Mouse (Mus musculus) frontal cortex, postnatal 10 days (tissue): ENCODE results near the gene Gcm2.

Experiments
- DNase-seq, 2 experiments: peaks; one replicate each; pipeline ENCODE4 v3.0.0; 2022; ENCODE audit warnings: low spot score in 2 of 2, mixed read lengths in 1 of 2

Gene Gcm2

GRCm38 (mm10) chr13:41110935-41111334 lies at the start of gene Gcm2:
TSS of gene Gcm2 (minus strand) at chr13:41111035.
- DNase-seq = no peak

GRCm38 (mm10) chr13:41158426-41158825 lies 47.6 kb upstream of the Gcm2 start:
- no peak for DNase-seq

GRCm38 (mm10) chr13:41153146-41153545 lies 42.3 kb upstream of the Gcm2 start:
- DNase-seq = no peak

- peak in 1 of 2 experiments; percentile 43 for DNase-seq
Measured at GRCm38 (mm10) chr13:41146271-41146670, 35.4 kb upstream of the Gcm2 start.

- no peak for DNase-seq
Measured at GRCm38 (mm10) chr13:41145433-41145970, 34.7 kb upstream of the Gcm2 start.

GRCm38 (mm10) chr13:41134901-41135300 lies 24.1 kb upstream of the Gcm2 start:
- DNase-seq = peak in 1 of 2 experiments; percentile 42

- peak in 1 of 2 experiments; percentile 6 for DNase-seq
Measured at GRCm38 (mm10) chr13:41129061-41129460, 18.2 kb upstream of the Gcm2 start.

- DNase-seq = no peak
Measured at GRCm38 (mm10) chr13:41128326-41128725, 17.5 kb upstream of the Gcm2 start.

- no peak for DNase-seq
Measured at GRCm38 (mm10) chr13:41123666-41124225, 12.9 kb upstream of the Gcm2 start.

- DNase-seq = no peak
Measured at GRCm38 (mm10) chr13:41119152-41119945, 8.5 kb upstream of the Gcm2 start.

GRCm38 (mm10) chr13:41113940-41114339 lies 3.1 kb upstream of the Gcm2 start, which contains the start of gene Sycp2l:
TSS of gene Sycp2l (plus strand) at chr13:41114307.
- no peak for DNase-seq

GRCm38 (mm10) chr13:41105541-41105940 lies 5.3 kb downstream of the Gcm2 start:
- no peak for DNase-seq

GRCm38 (mm10) chr13:41103841-41104525 lies 6.9 kb downstream of the Gcm2 start:
- DNase-seq = no peak

- DNase-seq = no peak
Measured at GRCm38 (mm10) chr13:41100031-41100430, 10.8 kb downstream of the Gcm2 start.

GRCm38 (mm10) chr13:41098325-41098724 lies 12.5 kb downstream of the Gcm2 start:
- no peak for DNase-seq

- DNase-seq = no peak
Measured at GRCm38 (mm10) chr13:41097324-41098058, 13.3 kb downstream of the Gcm2 start.

- no peak for DNase-seq
Measured at GRCm38 (mm10) chr13:41094160-41094559, 16.7 kb downstream of the Gcm2 start.

GRCm38 (mm10) chr13:41091271-41091670 lies 19.6 kb downstream of the Gcm2 start:
- no peak for DNase-seq

- no peak for DNase-seq
Measured at GRCm38 (mm10) chr13:41088746-41089145, 22.1 kb downstream of the Gcm2 start.

GRCm38 (mm10) chr13:41085140-41085539 lies 25.7 kb downstream of the Gcm2 start:
- DNase-seq = no peak

- no peak for DNase-seq
Measured at GRCm38 (mm10) chr13:41084521-41084920, 26.3 kb downstream of the Gcm2 start.

- DNase-seq = no peak
Measured at GRCm38 (mm10) chr13:41080700-41081099, 30.1 kb downstream of the Gcm2 start.
